Mouse (Mus musculus): Measurements from ENCODE around the gene Olfr967. TPM values are rescaled to one million over a fixed set of nuclear protein-coding genes. Genes with fewer than 3 reads are reported as not detected.
"Not testable (repeated sequence)": the region's sequence is repeated elsewhere in the genome, so short reads cannot be mapped to it uniquely, and the experiment has no call there.

The Olfr967 gene
- not detected in 2 replicates for polyA plus RNA-seq (2015; fragmentation: Nextera tagmentation; extraction: Ambion mirVana)

- H3K36me3 ChIP-seq: no peaks in the 10 kb centered on the region
- H3K27me3 ChIP-seq: no peaks in the 10 kb centered on the region
- no peak within 1 kb of the TSS for H3K4me3 ChIP-seq
- H3K4me2 ChIP-seq (replicated peaks): no peak within 1 kb of the TSS
- ATAC-seq (ENCODE audit: low FRiP score, low read depth): no peak
- H3K4me1 ChIP-seq: no peaks in the 10 kb centered on the region
- no peak within 1 kb of the TSS for H3K9ac ChIP-seq
- H3K27ac ChIP-seq: no peak within 1 kb of the TSS
- no peaks in the 10 kb centered on the region for H3K9me3 ChIP-seq
These were observed at the start of gene Olfr967 for GRCm38 (mm10) chr9:39745949-39746348. TSS of gene Olfr967 (plus strand) at chr9:39746249.

GRCm38 (mm10) chr9:39701123-39701522 lies 44.9 kb upstream of the Olfr967 start:
- WGBS: 83% methylated on average over 8 of the region's 8 CpGs
- H3K9me3 ChIP-seq; H3K27me3 ChIP-seq; H3K9ac ChIP-seq; H3K4me1 ChIP-seq; H3K36me3 ChIP-seq; H3K4me2 ChIP-seq (replicated peaks); H3K27ac ChIP-seq; H3K4me3 ChIP-seq; ATAC-seq (ENCODE audit: low FRiP score, low read depth): not testable (repeated sequence)

- H3K27me3 ChIP-seq: no peaks in the 10 kb centered on the region
- H3K4me1 ChIP-seq: no peaks in the 10 kb centered on the region
- no peak within 1 kb of the TSS for H3K9ac ChIP-seq
- H3K27ac ChIP-seq: no peak within 1 kb of the TSS
- no peaks in the 10 kb centered on the region for H3K9me3 ChIP-seq
- ATAC-seq (ENCODE audit: low FRiP score, low read depth): no peak
- no peak within 1 kb of the TSS for H3K4me2 ChIP-seq (replicated peaks)
- H3K4me3 ChIP-seq: no peak within 1 kb of the TSS
- H3K36me3 ChIP-seq: no peaks in the 10 kb centered on the region
These were observed 39.0 kb upstream of the Olfr967 start, which contains the start of gene Olfr149 for GRCm38 (mm10) chr9:39707017-39707416. TSS of gene Olfr149 (minus strand) at chr9:39707117.

- H3K36me3 ChIP-seq: no peaks in the 10 kb centered on the region
- no peak overlapping the region for H3K27ac ChIP-seq
- no peaks in the 10 kb centered on the region for H3K27me3 ChIP-seq
- no peak overlapping the region for H3K9ac ChIP-seq
- no peak for ATAC-seq (ENCODE audit: low FRiP score, low read depth)
- WGBS: 66% methylated on average over 3 of the region's 3 CpGs
- no peaks in the 10 kb centered on the region for H3K4me1 ChIP-seq
- H3K4me3 ChIP-seq: no peak overlapping the region
- no peaks in the 10 kb centered on the region for H3K9me3 ChIP-seq
- H3K4me2 ChIP-seq (replicated peaks): no peak overlapping the region
These were observed 37.1 kb upstream of the Olfr967 start for GRCm38 (mm10) chr9:39708958-39709357.

GRCm38 (mm10) chr9:39711053-39711452 lies 35.0 kb upstream of the Olfr967 start, which contains the start of gene Olfr965:
TSS of gene Olfr965 (plus strand) at chr9:39711353.
- no peaks in the 10 kb centered on the region for H3K36me3 ChIP-seq
- no peak within 1 kb of the TSS for H3K9ac ChIP-seq
- no peak within 1 kb of the TSS for H3K4me2 ChIP-seq (replicated peaks)
- H3K9me3 ChIP-seq: no peaks in the 10 kb centered on the region
- ATAC-seq (ENCODE audit: low FRiP score, low read depth): no peak
- no peak within 1 kb of the TSS for H3K27ac ChIP-seq
- no peaks in the 10 kb centered on the region for H3K4me1 ChIP-seq
- H3K4me3 ChIP-seq: no peak within 1 kb of the TSS
- H3K27me3 ChIP-seq: no peaks in the 10 kb centered on the region

GRCm38 (mm10) chr9:39730678-39731077 lies 15.4 kb upstream of the Olfr967 start, which contains the start of gene Olfr150:
TSS of gene Olfr150 (plus strand) at chr9:39730978.
- no peak within 1 kb of the TSS for H3K27ac ChIP-seq
- H3K9me3 ChIP-seq: no peaks in the 10 kb centered on the region
- ATAC-seq (ENCODE audit: low FRiP score, low read depth): no peak
- H3K36me3 ChIP-seq: no peaks in the 10 kb centered on the region
- H3K4me2 ChIP-seq (replicated peaks): no peak within 1 kb of the TSS
- H3K4me1 ChIP-seq: no peaks in the 10 kb centered on the region
- no peak within 1 kb of the TSS for H3K4me3 ChIP-seq
- H3K27me3 ChIP-seq: no peaks in the 10 kb centered on the region
- H3K9ac ChIP-seq: no peak within 1 kb of the TSS

- no peak overlapping the region for H3K9ac ChIP-seq
- no peak overlapping the region for H3K4me2 ChIP-seq (replicated peaks)
- WGBS: 86% methylated on average over 1 of the region's 1 CpGs
- no peaks in the 10 kb centered on the region for H3K27me3 ChIP-seq
- no peaks in the 10 kb centered on the region for H3K36me3 ChIP-seq
- no peaks in the 10 kb centered on the region for H3K9me3 ChIP-seq
- H3K4me1 ChIP-seq: no peaks in the 10 kb centered on the region
- H3K27ac ChIP-seq: no peak overlapping the region
- no peak for ATAC-seq (ENCODE audit: low FRiP score, low read depth)
- H3K4me3 ChIP-seq: no peak overlapping the region
These were observed 5.3 kb upstream of the Olfr967 start for GRCm38 (mm10) chr9:39740741-39741140.

- Histone ChIP-seq H3K27ac (no peak overlapping the region), H3K4me1 (no peaks in the 10 kb centered on the region), H3K4me3 (no peak overlapping the region), H3K36me3 (no peaks in the 10 kb centered on the region), H3K27me3 (no peaks in the 10 kb centered on the region), H3K9ac (no peak overlapping the region), H3K9me3 (no peaks in the 10 kb centered on the region), H3K4me2 (replicated peaks) (no peak overlapping the region)
- WGBS: 86% methylated on average over 1 of the region's 1 CpGs
- ATAC-seq (ENCODE audit: low FRiP score, low read depth): no peak
These were observed 379 bp downstream of the Olfr967 start for GRCm38 (mm10) chr9:39746428-39746827.

- H3K27ac ChIP-seq: no peak within 1 kb of the TSS
- H3K4me3 ChIP-seq: no peak within 1 kb of the TSS
- H3K9ac ChIP-seq: no peak within 1 kb of the TSS
- no peaks in the 10 kb centered on the region for H3K4me1 ChIP-seq
- no peak within 1 kb of the TSS for H3K4me2 ChIP-seq (replicated peaks)
- no peaks in the 10 kb centered on the region for H3K36me3 ChIP-seq
- no peaks in the 10 kb centered on the region for H3K27me3 ChIP-seq
- H3K9me3 ChIP-seq: no peaks in the 10 kb centered on the region
- no peak for ATAC-seq (ENCODE audit: low FRiP score, low read depth)
- WGBS: 87% methylated on average over 1 of the region's 1 CpGs
These were observed 37.1 kb downstream of the Olfr967 start, which contains the start of gene Olfr968 for GRCm38 (mm10) chr9:39783153-39783552. TSS of gene Olfr968 (minus strand) at chr9:39783253.

- H3K27ac ChIP-seq: no peak within 1 kb of the TSS
- no peak within 1 kb of the TSS for H3K4me2 ChIP-seq (replicated peaks)
- H3K27me3 ChIP-seq: no peaks in the 10 kb centered on the region
- ATAC-seq (ENCODE audit: low FRiP score, low read depth): no peak
- H3K36me3 ChIP-seq: no peaks in the 10 kb centered on the region
- H3K9me3 ChIP-seq: no peaks in the 10 kb centered on the region
- no peak within 1 kb of the TSS for H3K4me3 ChIP-seq
- no peak within 1 kb of the TSS for H3K9ac ChIP-seq
- WGBS: 48% methylated on average over 2 of the region's 2 CpGs
- no peaks in the 10 kb centered on the region for H3K4me1 ChIP-seq
These were observed 44.5 kb downstream of the Olfr967 start, which contains the start of gene Olfr969 for GRCm38 (mm10) chr9:39790558-39790957. TSS of gene Olfr969 (plus strand) at chr9:39790945.

Other genes with a start within 250 kb of the Olfr967 start
- not detected in 2 replicates for gene Olfr957, start 230.4 kb upstream of the Olfr967 start, polyA plus RNA-seq (2015; fragmentation: Nextera tagmentation; extraction: Ambion mirVana)
- not detected in 2 replicates for gene Olfr958, start 192.2 kb upstream of the Olfr967 start, polyA plus RNA-seq (2015; fragmentation: Nextera tagmentation; extraction: Ambion mirVana)
- gene Olfr959, start 170.7 kb upstream of the Olfr967 start, polyA plus RNA-seq (2015; fragmentation: Nextera tagmentation; extraction: Ambion mirVana): not detected in 2 replicates
- gene AW551984, start 141.8 kb upstream of the Olfr967 start, polyA plus RNA-seq (2015; fragmentation: Nextera tagmentation; extraction: Ambion mirVana): 62.4 and 64.0 TPM in 2 replicates
- not detected in 2 replicates for gene Olfr148, start 135.6 kb upstream of the Olfr967 start, polyA plus RNA-seq (2015; fragmentation: Nextera tagmentation; extraction: Ambion mirVana)
- gene Olfr960, start 124.9 kb upstream of the Olfr967 start, polyA plus RNA-seq (2015; fragmentation: Nextera tagmentation; extraction: Ambion mirVana): not detected in 2 replicates
- not detected in 2 replicates for gene Olfr961, start 101.2 kb upstream of the Olfr967 start, polyA plus RNA-seq (2015; fragmentation: Nextera tagmentation; extraction: Ambion mirVana)
- gene Olfr963, start 79.0 kb upstream of the Olfr967 start, polyA plus RNA-seq (2015; fragmentation: Nextera tagmentation; extraction: Ambion mirVana): not detected in 2 replicates
- gene Olfr149, start 39.1 kb upstream of the Olfr967 start, polyA plus RNA-seq (2015; fragmentation: Nextera tagmentation; extraction: Ambion mirVana): not detected in 2 replicates
- not detected in 2 replicates for gene Olfr965, start 34.9 kb upstream of the Olfr967 start, polyA plus RNA-seq (2015; fragmentation: Nextera tagmentation; extraction: Ambion mirVana)
- gene Olfr150, start 15.3 kb upstream of the Olfr967 start, polyA plus RNA-seq (2015; fragmentation: Nextera tagmentation; extraction: Ambion mirVana): not detected in 2 replicates
- not detected in 2 replicates for gene Olfr968, start 37.0 kb downstream of the Olfr967 start, polyA plus RNA-seq (2015; fragmentation: Nextera tagmentation; extraction: Ambion mirVana)
- not detected in 2 replicates for gene Olfr969, start 44.7 kb downstream of the Olfr967 start, polyA plus RNA-seq (2015; fragmentation: Nextera tagmentation; extraction: Ambion mirVana)
- not detected in 2 replicates for gene Olfr970, start 62.6 kb downstream of the Olfr967 start, polyA plus RNA-seq (2015; fragmentation: Nextera tagmentation; extraction: Ambion mirVana)
- gene Olfr971, start 90.6 kb downstream of the Olfr967 start, polyA plus RNA-seq (2015; fragmentation: Nextera tagmentation; extraction: Ambion mirVana): not detected in 2 replicates
- gene Olfr972, start 120.2 kb downstream of the Olfr967 start, polyA plus RNA-seq (2015; fragmentation: Nextera tagmentation; extraction: Ambion mirVana): not detected in 2 replicates
- not detected in 2 replicates for gene Olfr229, start 161.1 kb downstream of the Olfr967 start, polyA plus RNA-seq (2015; fragmentation: Nextera tagmentation; extraction: Ambion mirVana)
- not detected in 2 replicates for gene Olfr974, start 191.3 kb downstream of the Olfr967 start, polyA plus RNA-seq (2015; fragmentation: Nextera tagmentation; extraction: Ambion mirVana)
- not detected in 2 replicates for gene Olfr975, start 205.8 kb downstream of the Olfr967 start, polyA plus RNA-seq (2015; fragmentation: Nextera tagmentation; extraction: Ambion mirVana)
- not detected in 2 replicates for gene Olfr976, start 214.9 kb downstream of the Olfr967 start, polyA plus RNA-seq (2015; fragmentation: Nextera tagmentation; extraction: Ambion mirVana)
- gene Olfr978, start 245.9 kb downstream of the Olfr967 start, polyA plus RNA-seq (2015; fragmentation: Nextera tagmentation; extraction: Ambion mirVana): not detected in 2 replicates

Measured in limb, embryonic 13.5 days (tissue).